Comparison of ENCODE assay signal across 8 mouse cellular contexts in the genomic region with DNA sequence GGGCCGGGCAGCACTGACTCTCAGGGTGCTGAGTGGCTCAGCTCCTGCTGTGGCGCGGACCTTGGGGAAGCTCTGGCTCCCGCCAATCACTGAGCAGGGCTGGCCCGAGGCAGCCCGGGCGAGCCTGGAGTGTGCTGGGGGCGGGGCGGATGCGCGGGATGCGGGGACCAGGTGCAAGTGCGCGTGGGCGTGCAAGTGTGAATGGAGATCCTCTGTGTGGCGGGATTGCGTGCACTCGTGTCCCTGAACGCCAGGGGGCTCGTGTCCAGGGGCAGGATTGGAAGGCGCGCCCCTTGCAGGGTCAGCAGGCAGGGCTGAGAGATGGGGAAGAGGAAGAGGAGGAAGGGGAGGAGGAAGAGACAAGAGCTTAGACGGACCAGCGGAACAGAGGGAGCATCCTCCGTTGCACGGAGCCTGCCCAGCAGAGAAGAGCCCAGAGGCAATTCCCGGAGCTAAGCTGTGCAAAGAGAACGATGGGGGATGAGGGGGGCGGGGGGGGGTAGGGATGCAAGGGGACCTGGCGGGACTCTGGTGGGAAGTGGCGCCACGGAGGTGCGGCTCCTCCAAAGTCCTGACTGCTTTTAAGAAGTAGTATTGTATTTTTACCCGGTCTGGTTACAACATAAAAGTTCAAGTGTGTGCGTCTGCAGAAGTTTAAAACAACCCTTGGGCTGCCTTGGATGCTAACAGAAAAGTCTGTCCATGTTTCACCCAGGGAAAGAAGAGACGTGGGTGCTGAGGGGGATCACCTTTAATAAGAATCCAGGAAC. TPM values are rescaled to one million over a fixed set of nuclear protein-coding genes. Genes with fewer than 3 reads are reported as not detected.
DNase-seq lines count a peak whose midpoint lies in the region; ATAC-seq and TF ChIP-seq lines count a peak whose summit lies in the region.

No protein-coding gene starts in this region.

- no peaks in the 10 kb centered on the region for H3K4me1 ChIP-seq in cerebellum, adult 2 months (ENCODE audit: control insufficient read depth, insufficient read depth, low read length)
- 0 out of 2 replicates have a peak, but pooled peaks cover 5% of the 10 kb centered on the region for H3K4me1 ChIP-seq in intestine, postnatal 0 days (replicated peaks; ENCODE audit: control insufficient read depth, insufficient read depth, low read length)
- peaks cover 19% of the 10 kb centered on the region; the same call in 1 of the 2 replicates for H3K4me1 ChIP-seq in neural tube, embryonic 12.5 days

- H3K4me2 ChIP-seq in intestine, postnatal 0 days (replicated peaks; ENCODE audit: low read depth) = peak overlapping the region; percentile 67
- H3K4me2 ChIP-seq in neural tube, embryonic 12.5 days (replicated peaks) = peak overlapping the region; percentile 83

- H3K27me3 ChIP-seq in cerebellum, adult 2 months (ENCODE audit: control insufficient read depth, insufficient read depth, low read length) = no peaks in the 10 kb centered on the region; the same call in 1 of the 2 replicates
- peaks cover 37% of the 10 kb centered on the region for H3K27me3 ChIP-seq in intestine, postnatal 0 days (replicated peaks; ENCODE audit: control insufficient read depth, insufficient read depth, low read length)
- peaks cover 22% of the 10 kb centered on the region for H3K27me3 ChIP-seq in neural tube, embryonic 12.5 days (replicated peaks)

- H3K9ac ChIP-seq in intestine, postnatal 0 days (ENCODE audit: low read depth, low read length) = 0 out of 2 replicates have a peak overlapping the region, but pooled peaks have one; percentile 7
- peak overlapping the region; percentile 33 for H3K9ac ChIP-seq in neural tube, embryonic 12.5 days

- 2% methylated on average over 36 of the region's 36 CpGs for WGBS in cerebellum, adult 2 months
- WGBS in intestine, postnatal 0 days = 2% methylated on average over 36 of the region's 36 CpGs
- 1% methylated on average over 36 of the region's 36 CpGs for WGBS in neural tube, embryonic 12.5 days

- TF ChIP-seq CTCF in cerebellum, adult 2 months (IDR thresholded peaks at IDR 0.05; ENCODE audit: borderline replicate concordance, insufficient read depth, low read depth, low read length) = no peak
- peak; percentile 45; the same call in 1 of the 2 replicates for TF ChIP-seq CTCF in brain, embryonic 14.5 days (IDR thresholded peaks at IDR 0.05; ENCODE audit: borderline replicate concordance, extremely low read depth, insufficient read depth, insufficient read length)
- TF ChIP-seq CTCF in intestine, postnatal 0 days (IDR thresholded peaks at IDR 0.05; ENCODE audit: low read depth) = peak; percentile 61

- peak; percentile 29 to 38 for DNase-seq in cerebellum, adult 2 months
- peak; percentile 71 for DNase-seq in brain, embryonic 14.5 days (ENCODE audit: low read depth)
- DNase-seq in gastrocnemius, postnatal 25 days = peak; percentile 13
- peak; percentile 9 to 18 for DNase-seq in lung, adult 18-20 months
- DNase-seq in thymus, postnatal 10 days (ENCODE audit: low spot score in 2 of 2) = peak; percentile 59 to 66

- H3K27ac ChIP-seq in cerebellum, adult 2 months (ENCODE audit: insufficient read depth, low read length) = no peak overlapping the region
- no peak overlapping the region for H3K27ac ChIP-seq in intestine, postnatal 0 days (ENCODE audit: low read depth, low read length)
- H3K27ac ChIP-seq in neural tube, embryonic 12.5 days = no peak overlapping the region

- no peak for TF ChIP-seq POLR2A in cerebellum, adult 2 months (IDR thresholded peaks at IDR 0.05; ENCODE audit: borderline replicate concordance, insufficient read depth, low read length)
- no peak for TF ChIP-seq POLR2A in brain, embryonic 14.5 days (IDR thresholded peaks at IDR 0.05; ENCODE audit: borderline replicate concordance, extremely low read depth, insufficient read depth, insufficient read length, poor library complexity, severe bottlenecking)

- H3K36me3 ChIP-seq in intestine, postnatal 0 days (ENCODE audit: control insufficient read depth, insufficient read depth) = no peaks in the 10 kb centered on the region
- H3K36me3 ChIP-seq in neural tube, embryonic 12.5 days = no peaks in the 10 kb centered on the region

- no peaks in the 10 kb centered on the region for H3K9me3 ChIP-seq in intestine, postnatal 0 days (ENCODE audit: control insufficient read depth)
- H3K9me3 ChIP-seq in neural tube, embryonic 12.5 days = no peaks in the 10 kb centered on the region

- ATAC-seq in cerebellum, adult (ENCODE audit: insufficient number of reproducible peaks, low FRiP score, low TSS enrichment) = no peak
- ATAC-seq in intestine, postnatal 0 days = peak; percentile 59; the same call in 1 of the 2 replicates
- peak; percentile 94 for ATAC-seq in neural tube, embryonic 12.5 days (ENCODE audit: low FRiP score, low read depth)

- H3K4me3 ChIP-seq in cerebellum, adult 2 months (replicated peaks; ENCODE audit: insufficient read depth, low read depth, low read length) = no peak overlapping the region
- peak overlapping the region; percentile 39 for H3K4me3 ChIP-seq in intestine, postnatal 0 days (ENCODE audit: low read depth, low read length)
- peak overlapping the region; percentile 38 for H3K4me3 ChIP-seq in neural tube, embryonic 12.5 days

RNA-seq across cellular contexts. Expression of a gene that starts 0.7 kb away (rescaled TPM):
- 4.9 and 6.6 TPM in 2 replicates for polyA plus RNA-seq in cerebellum, adult 2 months (2012; rRNA removed)
- 3.9 and 7.6 TPM in 2 replicates for polyA plus RNA-seq in brain, embryonic 14.5 days (2012; rRNA removed)
- 10 to 100 TPM in 1 of 2 experiments, 1 to 10 TPM in 1; 9.8 to 12.3 TPM for total RNA-seq in gastrocnemius, postnatal 25 days (2021)
- polyA plus RNA-seq in intestine, postnatal 0 days (2015; fragmentation: Nextera tagmentation; extraction: Ambion mirVana) = 2.0 and 2.4 TPM in 2 replicates
- 3.5 and 4.2 TPM in 2 replicates for polyA plus RNA-seq in neural tube, embryonic 12.5 days (2016; fragmentation: Nextera tagmentation; extraction: Ambion mirVana)

Comparison
In these comparisons a context has a peak if more than half of its experiments do, and no peak if none do; other contexts are left out.
1. DNase-seq: peak in every context shown above with its lines; median percentile 71 in brain, embryonic 14.5 days; 62 in thymus, postnatal 10 days; 34 in cerebellum, adult 2 months; 14 in lung, adult 18-20 months; 13 in gastrocnemius, postnatal 25 days.